Mouse (Mus musculus): ENCODE data around the gene Abca7.

Abca7 gene

GRCm38 (mm10) chr10:79996272-79997033 is at the start of gene Abca7:
Gene Abca7 (plus strand): TSS chr10:79996494.
- peak; percentile 95 to 99 for DNase-seq (ENCODE audit: low spot score in 2 of 2)

GRCm38 (mm10) chr10:79946752-79947322 is 49.5 kb upstream of the Abca7 start:
- DNase-seq (ENCODE audit: low spot score in 2 of 2), result no peak

- no peak for DNase-seq (ENCODE audit: low spot score in 2 of 2)
These were observed 48.8 kb upstream of the Abca7 start for GRCm38 (mm10) chr10:79947502-79947901.

GRCm38 (mm10) chr10:79949873-79950272 is 46.4 kb upstream of the Abca7 start:
- no peak for DNase-seq (ENCODE audit: low spot score in 2 of 2)

- no peak for DNase-seq (ENCODE audit: low spot score in 2 of 2)
These were observed 45.6 kb upstream of the Abca7 start for GRCm38 (mm10) chr10:79950661-79951060.

GRCm38 (mm10) chr10:79953946-79954345 is 42.3 kb upstream of the Abca7 start:
- peak in 1 of 2 experiments; percentile 61 for DNase-seq (ENCODE audit: low spot score in 2 of 2)

GRCm38 (mm10) chr10:79955691-79956090 is 40.6 kb upstream of the Abca7 start:
- DNase-seq (ENCODE audit: low spot score in 2 of 2), result no peak

GRCm38 (mm10) chr10:79956643-79957154 is 39.6 kb upstream of the Abca7 start:
- DNase-seq (ENCODE audit: low spot score in 2 of 2), result no peak

GRCm38 (mm10) chr10:79958140-79958816 is 38.0 kb upstream of the Abca7 start:
- peak; percentile 65 to 83 for DNase-seq (ENCODE audit: low spot score in 2 of 2)

- DNase-seq (ENCODE audit: low spot score in 2 of 2), result peak in 1 of 2 experiments; percentile 28
These were observed 36.9 kb upstream of the Abca7 start for GRCm38 (mm10) chr10:79959412-79959811.

- peak; percentile 99 to 100 for DNase-seq (ENCODE audit: low spot score in 2 of 2)
These were observed 36.3 kb upstream of the Abca7 start, which contains the start of gene Wdr18 for GRCm38 (mm10) chr10:79959847-79960601. Gene Wdr18 (plus strand): TSS chr10:79960152.

GRCm38 (mm10) chr10:79960671-79961294 is 35.5 kb upstream of the Abca7 start:
- DNase-seq (ENCODE audit: low spot score in 2 of 2), result no peak

- DNase-seq (ENCODE audit: low spot score in 2 of 2), result no peak
These were observed 31.6 kb upstream of the Abca7 start for GRCm38 (mm10) chr10:79964727-79965126.

- DNase-seq (ENCODE audit: low spot score in 2 of 2), result no peak
These were observed 31.0 kb upstream of the Abca7 start for GRCm38 (mm10) chr10:79965325-79965724.

- DNase-seq (ENCODE audit: low spot score in 2 of 2), result no peak
These were observed 29.4 kb upstream of the Abca7 start for GRCm38 (mm10) chr10:79966886-79967400.

GRCm38 (mm10) chr10:79968181-79968580 is 28.1 kb upstream of the Abca7 start:
- no peak for DNase-seq (ENCODE audit: low spot score in 2 of 2)

GRCm38 (mm10) chr10:79969124-79969568 is 27.1 kb upstream of the Abca7 start:
- no peak for DNase-seq (ENCODE audit: low spot score in 2 of 2)

GRCm38 (mm10) chr10:79970415-79971182 is 25.7 kb upstream of the Abca7 start, which contains the start of gene Grin3b:
Gene Grin3b (plus strand): TSS chr10:79970715.
- no peak for DNase-seq (ENCODE audit: low spot score in 2 of 2)

GRCm38 (mm10) chr10:79971183-79971497 is 25.2 kb upstream of the Abca7 start:
- no peak for DNase-seq (ENCODE audit: low spot score in 2 of 2)

- no peak for DNase-seq (ENCODE audit: low spot score in 2 of 2)
These were observed 23.5 kb upstream of the Abca7 start for GRCm38 (mm10) chr10:79972831-79973230.

All from thymus, postnatal 10 days (tissue).